Mouse (Mus musculus) layer of hippocampus, postnatal 36 days (tissue): ENCODE results near the gene Twist1. TPM values are rescaled to one million over a fixed set of nuclear protein-coding genes. Genes with fewer than 3 reads are reported as not detected.

Source experiments
- DNase-seq, 2 experiments: peaks; one replicate each; pipeline ENCODE4 v3.0.0; 2022
- total RNA-seq, 2 experiments: library from RNA; stranded (reverse); gene quantifications; 2 replicates each; pipeline ENCODE4 v1.2.3; 2021

The Twist1 gene
- total RNA-seq, result 1 to 10 TPM; 1.4 to 1.6 TPM

GRCm38 (mm10) chr12:33957400-33958240 lies at the start of gene Twist1:
Gene Twist1 (plus strand): TSS chr12:33957671.
- DNase-seq, result no peak

DNA sequence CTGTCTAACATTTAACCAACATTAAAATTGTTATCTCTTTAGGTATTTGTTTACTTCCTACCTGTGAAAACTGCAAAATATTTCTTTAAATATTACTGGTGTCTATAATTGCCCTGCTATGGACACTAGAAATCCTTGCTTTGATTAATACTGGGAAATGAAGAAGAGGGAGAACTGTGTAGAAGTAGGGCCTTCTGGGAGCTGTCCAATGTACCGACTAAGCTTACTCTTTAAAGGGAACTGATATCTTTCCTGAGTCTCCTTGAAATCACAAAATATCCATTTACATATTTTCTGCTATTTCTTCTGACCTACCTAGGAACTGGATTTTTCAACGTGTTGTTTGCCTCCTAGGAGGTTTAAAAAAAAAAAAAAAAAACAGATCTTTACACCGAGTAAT lies 30.7 kb upstream of the Twist1 start:
- no peak for DNase-seq

DNA sequence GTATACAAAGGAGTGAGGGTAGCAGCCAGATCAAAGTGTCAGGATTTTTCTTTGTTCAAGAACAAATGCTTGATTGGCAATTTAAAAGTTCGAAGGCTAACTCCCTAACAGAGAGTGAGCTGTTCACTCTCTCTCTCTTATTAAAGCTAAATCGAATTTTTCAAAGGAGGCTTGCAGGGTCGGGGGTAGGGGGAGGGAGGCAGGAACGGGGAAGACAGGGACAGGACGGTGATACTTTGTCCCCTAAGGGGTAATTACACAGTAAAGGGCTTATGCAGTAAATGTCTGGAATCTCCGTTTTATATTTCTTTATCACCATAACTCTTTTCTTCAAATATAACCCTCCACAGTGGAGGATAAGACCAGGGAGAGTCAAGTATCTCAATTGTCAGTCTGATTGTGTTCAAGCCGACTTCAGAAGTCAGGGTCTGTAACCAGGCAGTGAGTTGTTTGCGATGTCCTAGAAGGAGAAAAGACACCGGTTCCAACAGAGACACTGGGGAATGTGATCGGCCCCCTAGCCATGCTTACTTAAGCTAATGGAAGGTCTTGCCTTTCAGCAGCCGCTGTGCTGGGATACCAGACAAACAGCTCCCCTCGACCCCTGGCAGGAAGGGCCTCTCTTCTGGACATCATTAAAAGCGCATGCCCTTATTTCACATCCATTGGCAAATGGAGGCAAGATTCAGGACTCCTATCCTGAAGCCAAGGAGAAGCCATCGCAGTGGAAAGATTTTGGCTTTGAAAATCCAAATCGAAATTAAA lies 30.0 kb upstream of the Twist1 start:
- no peak for DNase-seq

GRCm38 (mm10) chr12:33928331-33929192 lies 28.9 kb upstream of the Twist1 start, which contains the start of gene Ferd3l:
Gene Ferd3l (plus strand): TSS chr12:33928425.
- DNase-seq, result no peak

- no peak for DNase-seq
Measured at GRCm38 (mm10) chr12:33952843-33953242, 4.6 kb upstream of the Twist1 start.

DNA sequence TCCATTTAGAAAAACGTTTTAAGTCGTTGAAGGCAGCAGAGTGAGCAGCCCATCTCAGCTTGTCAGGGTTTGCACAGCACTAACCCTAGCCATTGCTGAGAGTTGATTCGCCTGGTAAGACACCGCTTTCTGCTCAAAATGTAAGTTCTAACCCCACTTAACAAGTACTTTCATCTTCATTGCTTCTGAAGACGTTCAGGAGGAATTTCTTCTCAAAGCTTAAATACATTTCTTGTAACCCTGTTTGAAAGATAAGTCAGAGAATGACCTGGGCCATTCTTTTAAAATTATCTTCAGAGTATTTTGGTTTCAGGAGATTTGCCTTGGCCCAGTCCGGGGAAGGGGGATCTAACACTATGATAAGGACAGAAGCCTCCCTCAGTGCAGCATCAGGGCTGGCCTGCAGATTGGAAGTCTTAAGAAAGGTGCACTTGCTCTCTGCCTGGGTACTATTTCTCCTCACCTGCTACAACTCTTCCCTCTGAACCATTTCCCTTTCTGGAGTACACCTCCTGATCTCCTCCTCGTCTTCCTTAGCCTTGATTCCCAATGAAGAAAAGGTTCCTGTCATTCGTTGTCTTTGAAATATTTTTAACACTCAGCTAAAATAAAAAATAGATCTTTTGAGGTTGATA lies 2.4 kb upstream of the Twist1 start:
- DNase-seq, result no peak

GRCm38 (mm10) chr12:33955606-33956295 lies 1.7 kb upstream of the Twist1 start:
- DNase-seq, result no peak

- DNase-seq, result no peak
Measured at GRCm38 (mm10) chr12:33956576-33957399, 683 bp upstream of the Twist1 start.

- no peak for DNase-seq
Measured at GRCm38 (mm10) chr12:33958241-33959194, 1.0 kb downstream of the Twist1 start.

DNA sequence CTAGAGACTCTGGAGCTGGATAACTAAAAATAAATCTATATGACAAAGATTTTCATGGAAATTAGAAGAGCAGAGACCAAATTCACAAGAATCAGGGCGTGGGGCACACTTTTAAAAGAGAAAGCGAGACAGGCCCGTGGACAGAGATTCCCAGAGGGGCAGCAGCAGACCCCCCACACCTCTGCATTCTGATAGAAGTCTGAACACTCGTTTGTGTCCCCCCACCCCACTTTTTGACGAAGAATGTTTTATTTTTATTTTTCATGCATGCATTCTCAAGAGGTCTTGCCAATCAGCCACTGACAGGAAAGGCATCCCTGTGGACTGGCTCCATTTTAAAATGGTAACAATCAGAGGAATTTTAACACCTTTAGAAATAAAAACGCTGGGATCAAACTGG lies 1.7 kb downstream of the Twist1 start:
- DNase-seq, result no peak

DNA sequence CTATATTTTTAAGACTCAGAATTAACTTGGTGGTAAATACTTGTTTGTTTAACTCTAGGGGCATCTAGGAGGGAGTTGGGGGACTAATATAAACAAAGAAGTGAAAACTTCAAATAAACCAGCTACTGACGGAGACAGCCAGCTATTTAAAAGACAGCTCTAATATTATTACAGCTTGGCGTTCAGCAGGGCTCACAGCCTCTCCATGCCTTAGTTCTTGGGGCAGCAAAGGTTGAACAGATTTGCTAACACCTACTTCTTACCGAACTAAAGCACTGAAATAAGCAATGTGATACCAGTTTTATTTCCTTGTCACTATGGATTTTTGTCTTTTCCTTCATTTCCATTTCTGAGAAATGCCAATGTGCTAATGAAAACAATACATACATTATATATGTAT lies 2.4 kb downstream of the Twist1 start:
- no peak for DNase-seq

DNA sequence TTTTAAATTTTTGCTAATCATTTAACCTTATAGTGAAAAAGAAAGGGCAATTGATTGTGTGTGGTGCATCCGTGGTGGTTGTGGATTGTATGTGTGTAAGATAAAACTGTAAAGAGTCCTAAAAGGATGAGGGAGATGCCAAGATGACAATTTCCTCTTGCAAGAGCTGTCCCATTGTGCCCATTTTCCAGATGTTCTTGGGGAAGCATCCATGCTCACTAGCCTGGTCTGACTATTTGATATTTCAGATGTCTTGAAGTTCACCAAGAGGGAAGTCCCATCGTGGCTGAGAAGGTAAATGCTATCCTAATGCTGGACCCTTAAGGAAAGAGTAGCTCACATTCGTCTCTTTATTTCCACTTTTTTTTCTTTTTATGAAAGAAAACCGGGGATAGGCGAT lies 3.5 kb downstream of the Twist1 start:
- no peak for DNase-seq

DNA sequence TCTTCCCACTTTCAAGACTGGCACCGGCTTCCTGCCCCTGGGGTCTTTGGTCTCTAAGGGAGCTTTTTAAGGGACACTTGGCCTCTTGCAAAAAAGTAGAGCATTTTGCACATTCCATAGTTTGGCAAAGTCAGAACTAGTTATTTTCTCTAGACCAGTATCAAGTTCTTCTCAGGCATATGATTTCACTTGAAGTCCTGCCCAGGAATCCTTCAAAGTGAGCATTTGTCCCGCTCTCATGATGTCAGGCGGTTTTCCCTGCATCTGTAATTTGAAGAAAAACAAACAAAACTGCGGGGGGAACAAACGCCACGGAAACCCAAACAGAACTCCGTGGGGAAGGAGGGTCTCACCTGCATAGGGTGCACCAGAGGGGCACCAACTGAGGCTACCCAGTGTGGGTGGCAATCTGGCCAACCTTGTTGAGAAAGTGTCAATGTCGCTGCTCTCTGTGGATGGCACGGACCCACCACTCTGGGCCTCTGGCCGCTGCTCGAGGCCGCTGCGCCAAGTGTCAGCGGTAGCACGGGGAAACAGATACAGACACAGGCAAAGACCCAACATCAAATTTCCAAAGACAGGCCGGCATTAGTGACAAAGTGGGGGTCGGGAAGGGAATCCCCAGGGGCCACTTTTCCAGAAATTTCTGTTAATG lies 4.8 kb downstream of the Twist1 start:
- DNase-seq, result no peak

- DNase-seq, result no peak
Measured at GRCm38 (mm10) chr12:33962773-33963130, 5.3 kb downstream of the Twist1 start.

DNA sequence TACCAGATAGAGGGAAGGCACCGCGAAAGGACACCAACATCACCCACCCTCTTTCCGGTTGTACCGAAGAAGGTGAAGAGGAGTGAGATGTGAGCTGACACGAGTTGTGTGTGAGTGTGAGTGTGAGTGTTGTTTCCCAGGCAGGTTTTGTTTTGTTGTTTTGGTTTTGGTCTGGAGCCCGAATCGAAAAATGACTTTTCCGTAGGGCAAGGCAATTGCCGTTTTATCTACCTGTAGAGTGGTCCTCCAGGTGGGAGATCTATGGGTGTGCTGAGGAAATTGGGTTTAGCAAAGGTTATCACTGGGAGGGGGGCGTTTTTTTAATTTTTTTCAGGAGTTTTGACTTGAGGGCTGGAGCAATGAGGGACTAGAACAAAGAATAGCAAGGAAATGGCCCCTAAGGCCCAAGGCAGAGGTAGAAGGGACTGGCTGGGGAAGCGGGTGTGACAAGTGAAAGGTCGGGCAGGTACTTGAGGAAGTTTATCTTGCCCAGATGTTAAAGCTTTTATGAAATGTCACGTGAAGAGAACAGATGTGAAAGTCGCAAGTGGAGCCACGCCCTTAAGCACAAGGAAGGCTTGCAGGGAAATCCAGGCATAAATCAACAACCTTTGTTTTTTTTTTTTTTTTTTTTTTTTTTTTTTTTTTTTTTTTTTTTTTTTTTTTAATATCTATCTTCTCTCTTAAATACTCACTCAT lies 6.3 kb downstream of the Twist1 start:
- no peak for DNase-seq

DNA sequence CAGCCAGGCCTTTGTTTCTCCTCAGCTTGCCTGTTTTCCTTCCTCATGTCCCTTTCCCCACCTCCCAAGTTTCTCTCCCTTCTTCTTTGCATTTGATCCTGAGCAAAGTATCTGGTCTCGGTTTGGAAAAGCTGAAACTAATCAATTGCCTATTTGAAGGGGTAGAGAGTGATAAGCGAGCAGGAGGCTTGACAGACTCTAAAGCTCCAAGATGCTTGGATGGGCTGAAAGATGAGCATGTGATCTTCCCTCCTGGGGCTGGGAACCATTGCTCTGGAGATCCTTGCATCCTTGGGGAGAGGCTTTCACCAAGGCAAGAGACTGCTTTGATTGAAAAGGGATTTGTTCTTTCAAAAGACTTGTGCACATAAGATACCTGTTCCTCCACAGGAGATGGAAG lies 7.0 kb downstream of the Twist1 start:
- no peak for DNase-seq

DNA sequence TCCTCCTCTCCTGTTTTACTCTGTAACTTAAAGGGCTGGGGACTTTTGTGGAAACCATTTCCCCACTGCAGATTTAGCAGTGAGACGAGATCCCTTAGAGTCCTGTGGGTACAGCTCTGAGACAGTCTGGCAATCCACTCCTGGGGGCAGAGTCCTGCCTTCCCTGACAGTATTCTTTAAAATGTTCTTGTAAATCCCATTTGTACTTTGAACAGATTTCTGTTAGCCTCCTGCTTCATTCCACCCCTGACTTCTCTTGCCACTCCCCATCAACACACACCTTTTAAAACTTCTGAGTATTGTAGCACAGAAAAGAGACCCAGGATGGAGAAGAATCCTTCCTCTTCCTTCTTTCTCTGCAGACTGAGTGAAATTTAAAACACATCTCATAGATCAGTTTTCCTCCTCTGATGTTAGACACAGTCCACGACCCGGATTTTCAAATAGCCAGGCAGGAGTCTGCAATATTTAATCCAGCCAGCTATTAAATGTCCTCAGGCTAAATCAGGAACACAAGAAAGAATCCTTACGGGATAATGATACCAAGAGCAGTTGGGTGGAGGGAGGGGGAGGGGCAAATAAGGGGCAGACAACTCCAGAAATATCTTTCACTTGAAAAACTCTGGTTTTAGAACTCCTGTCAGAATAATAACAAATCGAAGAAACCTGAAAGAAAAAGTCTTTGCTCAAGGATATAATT lies 8.3 kb downstream of the Twist1 start:
- no peak for DNase-seq
